In the genomic region with DNA sequence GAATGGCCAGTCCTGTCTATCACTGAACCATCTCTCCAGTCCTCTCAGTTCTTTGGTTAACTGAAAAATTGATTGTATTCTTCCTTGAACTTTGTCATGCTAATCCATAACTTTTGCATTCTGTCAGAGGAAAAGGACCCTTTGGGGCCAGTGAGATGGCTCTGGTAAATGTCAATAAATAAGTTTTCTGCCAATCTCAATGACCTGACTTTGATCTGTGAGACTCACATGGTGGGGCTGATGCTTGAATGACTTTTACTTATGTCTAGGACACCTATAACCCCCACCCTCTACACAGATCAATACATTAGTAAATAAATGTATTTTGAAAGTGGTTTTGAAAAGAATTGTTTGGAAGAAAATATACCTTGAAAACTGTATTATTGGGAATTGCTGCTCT, we compare ENCODE assay signal across 20 mouse cellular contexts. TPM values are rescaled to one million over a fixed set of nuclear protein-coding genes. Genes with fewer than 3 reads are reported as not detected.
"Had no signal": no experiment of that assay in that cellular context is flagged by ENCODE, and none has a peak within 500 bp of the region (broad histone marks: within the 10 kb centered on the region; RNA-seq: fewer than 3 reads in every experiment).

No protein-coding gene starts in this region.

- H3K27ac ChIP-seq: hindbrain, postnatal 0 days; left cerebral cortex, adult 2 months; liver, embryonic 13.5 days; midbrain, embryonic 10.5 days; midbrain, embryonic 13.5 days; neural tube, embryonic 12.5 days; neural tube, embryonic 15.5 days had no signal

- DNase-seq: kidney, adult 18-20 months; kidney, adult 9 months; kidney, postnatal 14 days; kidney, postnatal 4 days; layer of hippocampus, postnatal 36 days; liver, embryonic 13.5 days; lung, postnatal 10 days; right cerebral cortex, postnatal 4 days; spleen, adult 18-20 months; thymus, adult 18-20 months; thymus, postnatal 36 days had no signal

- ATAC-seq: hindbrain, postnatal 0 days; inflammation-experienced regulatory T-cells, adult 6 months; midbrain, embryonic 13.5 days had no signal

- H3K36me3 ChIP-seq: liver, embryonic 13.5 days; midbrain, embryonic 10.5 days; midbrain, embryonic 13.5 days; neural tube, embryonic 12.5 days; neural tube, embryonic 15.5 days had no signal

- H3K4me2 ChIP-seq: liver, embryonic 13.5 days; lung, embryonic 14.5 days; midbrain, embryonic 13.5 days; neural tube, embryonic 12.5 days; neural tube, embryonic 15.5 days had no signal

- H3K4me1 ChIP-seq: liver, embryonic 13.5 days; megakaryocyte, embryonic 14.5 days; midbrain, embryonic 10.5 days; midbrain, embryonic 13.5 days; neural tube, embryonic 15.5 days had no signal

- H3K4me3 ChIP-seq: left cerebral cortex, adult 2 months; liver, embryonic 13.5 days; megakaryocyte, embryonic 14.5 days; midbrain, embryonic 10.5 days; midbrain, embryonic 13.5 days; neural tube, embryonic 12.5 days; neural tube, embryonic 15.5 days had no signal

- H3K27me3 ChIP-seq: liver, embryonic 13.5 days; megakaryocyte, embryonic 14.5 days; midbrain, embryonic 13.5 days; neural tube, embryonic 12.5 days; neural tube, embryonic 15.5 days had no signal

- H3K9ac ChIP-seq: liver, embryonic 13.5 days; lung, embryonic 14.5 days; midbrain, embryonic 13.5 days; neural tube, embryonic 12.5 days; neural tube, embryonic 15.5 days had no signal

- H3K9me3 ChIP-seq: liver, embryonic 13.5 days; midbrain, embryonic 10.5 days; midbrain, embryonic 13.5 days; neural tube, embryonic 12.5 days; neural tube, embryonic 15.5 days had no signal

RNA-seq across cellular contexts. Expression of a gene that starts 38.7 kb away (rescaled TPM):
- polyA plus RNA-seq: inflammation-experienced regulatory T-cells, adult 6 months had no signal
